Mouse (Mus musculus): ENCODE results near the gene Hells.

GRCm38 (mm10) chr19:38914926-38915325 is 15.8 kb upstream of the Hells start:
- TF ChIP-seq POLR2A (IDR thresholded peaks at IDR 0.05; ENCODE audit: extremely low read depth, insufficient read depth, low read length), result no peak
- no peak for TF ChIP-seq CTCF (IDR thresholded peaks at IDR 0.05; ENCODE audit: low read depth, low read length)

All from liver, adult 2 months (tissue).